ENCODE assay signal across 8 mouse cellular contexts in genomic region chr5:142448076-142448475, GRCm38 (mm10). TPM values are rescaled to one million over a fixed set of nuclear protein-coding genes. Genes with fewer than 3 reads are reported as not detected.
DNase-seq lines count a peak whose midpoint lies in the region; ATAC-seq lines count a peak whose summit lies in the region.

No protein-coding gene starts in this region.

- ATAC-seq in inflammation-experienced regulatory T-cells, adult 6 months, result peak; percentile 77
- ATAC-seq in megakaryocyte progenitor cell, adult 5-6 weeks (replicated peaks; ENCODE audit: poor library complexity), result peak; percentile 74

- intact Hi-C loops in gastrocnemius, postnatal 14 days (cut with DNase I; ENCODE audit: low total_unique reads), result loop anchor here (5.0 kb wide), 1 partner anchor 46 kb away; the partner anchor contains the start of gene Foxk1

- peak; percentile 97 for DNase-seq in adipocyte (ENCODE audit: low spot score)
- peak; percentile 97 for DNase-seq in embryo, embryonic 10 days (ENCODE audit: low spot score)
- DNase-seq in gastrocnemius, postnatal 14 days, result peak; percentile 87
- DNase-seq in left cerebral cortex, adult 9 months (ENCODE audit: low spot score in 2 of 2), result peak; percentile 68 to 93
- peak; percentile 93 for DNase-seq in right cerebral cortex, postnatal 14 days
- peak; percentile 87 for DNase-seq in urinary bladder, postnatal 25 days (ENCODE audit: low spot score)

RNA-seq across cellular contexts. Expression of gene Ap5z1, which starts 15.7 kb away (rescaled TPM):
- 1 to 10 TPM; 3.4 to 3.9 TPM for total RNA-seq in gastrocnemius, postnatal 14 days (2021)
- polyA plus RNA-seq in inflammation-experienced regulatory T-cells, adult 6 months (2017; shearing (Covaris generic)), result 10 to 100 TPM; 16.8 to 19.4 (median 19.1) TPM
- 5.6 and 6.8 TPM in 2 replicates for total RNA-seq in megakaryocyte progenitor cell, adult 5-6 weeks (2015)
- 4.7 and 8.0 TPM in 2 replicates for total RNA-seq in megakaryocyte progenitor cell, adult 5-6 weeks (2017)

RNA-seq across cellular contexts. Expression of gene Foxk1, which starts 46.8 kb away (rescaled TPM):
- total RNA-seq in gastrocnemius, postnatal 14 days (2021), result 10 to 100 TPM; 12.2 to 14.7 TPM
- polyA plus RNA-seq in inflammation-experienced regulatory T-cells, adult 6 months (2017; shearing (Covaris generic)), result 10 to 100 TPM in 1 of 3 experiments, 1 to 10 TPM in 2; 6.3 to 10.1 (median 8.5) TPM
- total RNA-seq in megakaryocyte progenitor cell, adult 5-6 weeks (2015), result 14.1 and 18.1 TPM in 2 replicates
- 8.4 and 8.5 TPM in 2 replicates for total RNA-seq in megakaryocyte progenitor cell, adult 5-6 weeks (2017)

Comparison
In these comparisons a context has a peak if more than half of its experiments do, and no peak if none do; other contexts are left out.
1. Peak in every context shown above with its lines: DNase-seq and ATAC-seq.